Mouse (Mus musculus): ENCODE data around the gene Gpr153.

GRCm38 (mm10) chr4:152267748-152268369 lies 6.2 kb upstream of the Gpr153 start:
- no peak for TF ChIP-seq POLR2A (IDR thresholded peaks at IDR 0.05; ENCODE audit: insufficient read length, low read depth)
- no peak for TF ChIP-seq USF1 (IDR thresholded peaks at IDR 0.05; ENCODE audit: low read depth)
- no peak for TF ChIP-seq REST (IDR thresholded peaks at IDR 0.05; ENCODE audit: insufficient read depth, insufficient read length)
- peak; percentile 89 to 99 (median 99) for TF ChIP-seq MYOD1 (IDR thresholded peaks at IDR 0.05; ENCODE audit: control insufficient read depth in 1 of 3, insufficient read length in 2 of 3, low read depth in 2 of 3)
- TF ChIP-seq TCF3 (IDR thresholded peaks at IDR 0.05; ENCODE audit: insufficient read length, low read depth): peak; percentile 96
- TF ChIP-seq TCF12 (IDR thresholded peaks at IDR 0.05; ENCODE audit: insufficient read depth, poor library complexity, severe bottlenecking): peak; percentile 96
- TF ChIP-seq CEBPB (IDR thresholded peaks at IDR 0.05; ENCODE audit: insufficient read depth, poor library complexity, severe bottlenecking): no peak
- no peak for TF ChIP-seq MAX (IDR thresholded peaks at IDR 0.05; ENCODE audit: low read depth)
- TF ChIP-seq POLR2AphosphoS2 (IDR thresholded peaks at IDR 0.05; ENCODE audit: insufficient read length, low read depth): no peak
